Mouse (Mus musculus): ENCODE data around the gene Carmil1.

DNA sequence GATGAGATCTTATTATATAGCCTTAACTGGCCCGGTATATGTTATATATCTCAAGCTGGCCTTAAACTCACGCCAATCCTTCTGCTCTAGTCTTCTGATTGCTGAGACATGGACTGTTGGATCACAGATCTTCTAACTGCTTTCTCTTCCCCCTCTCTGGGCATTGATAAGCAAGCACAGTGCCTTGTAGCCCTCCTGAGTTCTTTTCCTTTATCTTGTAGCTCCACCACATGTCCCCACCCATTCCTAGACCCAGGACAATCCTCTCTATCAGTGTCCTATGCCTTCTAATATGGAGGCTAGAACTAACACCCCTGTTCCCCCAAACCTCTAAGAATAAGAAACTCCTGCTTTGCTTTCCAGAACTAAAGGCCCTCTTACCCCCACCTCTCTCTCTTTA, 275.1 kb downstream of the Carmil1 start:
- TF ChIP-seq CTCF (IDR thresholded peaks at IDR 0.05; ENCODE audit: low read depth, low read length) (no peak), POLR2A (IDR thresholded peaks at IDR 0.05; ENCODE audit: insufficient read depth, low read length) (no peak)

Measured in ES-Bruce4 (cell line).